Mouse (Mus musculus): Measurements from ENCODE around the gene Tapt1. TPM values are rescaled to one million over a fixed set of nuclear protein-coding genes. Genes with fewer than 3 reads are reported as not detected.

The Tapt1 gene
- total RNA-seq, 2 experiments from 2014 or later, result 41.2 to 41.9 TPM

DNA sequence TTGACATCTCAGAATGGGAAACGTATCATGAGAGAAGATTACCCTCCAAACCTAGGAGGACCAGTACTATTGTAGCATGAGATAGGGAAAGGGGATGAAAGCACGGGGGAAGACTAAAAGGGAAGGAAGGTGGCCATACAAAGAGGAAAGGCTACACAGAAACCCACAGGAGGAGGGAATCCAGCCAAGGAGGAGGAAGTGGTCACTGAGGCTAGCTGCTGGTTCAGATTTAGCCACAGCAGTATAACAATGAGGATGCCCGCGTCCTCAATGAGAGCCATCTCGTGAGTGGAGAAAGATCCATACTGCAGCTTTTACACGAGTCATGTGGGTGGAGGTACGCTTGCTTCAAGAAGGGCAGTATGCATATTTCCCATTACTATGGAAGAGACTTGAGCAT lies 11.8 kb upstream of the Tapt1 start:
- DNase-seq (ENCODE audit: low spot score in 2 of 2), result no peak

DNA sequence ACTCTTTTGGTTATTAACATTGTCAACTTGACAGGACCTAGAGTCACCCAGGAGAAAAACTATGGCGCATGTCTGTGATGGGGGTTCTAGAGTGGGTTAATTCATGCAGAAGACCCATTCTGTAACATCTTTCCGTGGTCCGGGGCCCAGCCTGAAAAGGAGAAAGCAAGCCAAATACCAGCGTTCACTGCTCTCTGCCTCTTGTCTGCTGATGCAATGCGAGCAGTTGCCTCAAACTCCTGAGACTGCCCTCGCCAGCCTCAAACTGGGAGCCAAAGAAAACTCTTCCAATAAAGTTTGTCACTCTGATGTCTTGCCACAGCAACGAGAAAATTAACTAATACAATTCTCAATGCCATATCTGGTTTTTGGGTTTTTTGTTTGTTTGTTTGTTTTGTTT lies 8.2 kb upstream of the Tapt1 start:
- DNase-seq (ENCODE audit: low spot score in 2 of 2), result no peak

DNA sequence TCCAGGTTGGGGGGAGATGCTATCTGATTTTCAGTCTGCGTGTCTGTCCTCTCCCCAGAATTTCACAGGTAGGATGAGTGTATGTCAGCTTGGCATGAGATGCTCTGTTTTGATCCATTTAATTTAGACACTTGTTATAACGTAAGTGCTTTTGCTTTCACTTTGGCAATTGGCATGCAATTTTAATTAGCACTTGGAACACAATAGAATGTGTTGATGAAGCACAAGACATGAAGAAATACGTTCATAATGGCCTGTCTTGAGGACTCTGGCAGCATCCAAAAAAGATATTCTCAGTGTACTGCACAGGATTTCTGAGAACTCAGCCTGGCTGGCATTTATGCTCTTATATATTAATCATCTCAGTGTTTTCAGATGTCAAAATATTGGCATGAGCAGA lies 7.5 kb upstream of the Tapt1 start:
- peak in 1 of 2 experiments; percentile 31 for DNase-seq (ENCODE audit: low spot score in 2 of 2)

DNA sequence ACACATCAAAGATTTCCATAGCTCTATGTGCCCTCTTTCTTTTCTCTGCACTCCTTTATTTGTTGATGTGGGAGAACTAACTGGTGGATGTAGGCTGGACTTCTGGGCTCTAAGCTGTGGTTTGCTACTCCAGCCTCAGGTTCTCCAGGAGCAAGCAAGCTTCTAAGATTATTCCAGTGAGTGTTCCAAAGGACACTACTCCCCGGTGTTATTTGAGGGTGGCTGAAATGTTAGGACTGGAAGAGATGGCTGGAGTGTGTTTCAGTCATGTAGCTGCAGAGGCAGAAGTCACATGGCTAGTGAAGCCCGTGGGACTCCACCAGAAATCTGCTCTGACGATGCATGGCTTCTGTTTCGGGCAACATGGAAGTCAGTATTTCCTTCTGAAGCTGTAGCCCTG lies 2.3 kb upstream of the Tapt1 start:
- no peak for DNase-seq (ENCODE audit: low spot score in 2 of 2)

DNA sequence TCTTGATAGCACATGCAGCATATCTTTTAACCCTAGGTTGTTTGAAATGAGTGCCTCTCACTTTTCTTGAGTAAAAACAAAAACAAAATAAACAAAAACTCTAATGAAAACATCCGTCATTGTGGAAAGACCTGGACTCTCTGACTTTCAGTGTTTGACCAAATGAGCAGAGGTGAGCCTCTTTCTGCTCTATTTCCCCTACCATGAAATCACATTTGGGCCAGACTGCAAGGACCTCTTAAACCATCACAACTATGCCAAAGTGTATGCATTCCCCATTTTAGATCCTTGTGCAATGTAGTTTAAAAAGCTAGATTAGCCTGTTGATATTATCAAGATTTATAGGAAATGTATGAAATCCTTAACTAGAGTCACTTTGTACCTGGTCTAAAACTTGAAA lies 1.9 kb upstream of the Tapt1 start:
- no peak for DNase-seq (ENCODE audit: low spot score in 2 of 2)

DNA sequence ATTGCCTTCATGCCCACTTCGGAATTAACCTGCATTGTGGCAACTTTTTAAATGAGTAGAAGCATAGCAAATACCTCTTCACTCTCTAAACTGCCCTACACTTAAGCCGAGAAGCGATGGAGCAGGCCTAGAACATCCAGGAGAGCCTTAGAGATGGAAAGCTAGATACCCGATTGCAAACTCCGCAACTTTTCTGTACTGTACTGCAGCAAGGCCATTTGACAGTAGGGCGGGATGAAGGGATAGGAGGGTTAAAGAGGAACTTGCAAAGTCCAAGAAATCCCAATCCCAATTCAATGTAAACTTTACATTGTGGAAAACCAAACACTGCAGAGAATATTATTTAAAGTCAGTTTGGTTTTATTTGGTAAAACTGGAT lies 1.0 kb upstream of the Tapt1 start:
- no peak for DNase-seq (ENCODE audit: low spot score in 2 of 2)

- peak; percentile 14 to 17 for DNase-seq (ENCODE audit: low spot score in 2 of 2)
Observed at GRCm38 (mm10) chr5:44225911-44226520, 410 bp downstream of the Tapt1 start.

- DNase-seq (ENCODE audit: low spot score in 2 of 2), result no peak
Observed at GRCm38 (mm10) chr5:44224916-44225600, 1.4 kb downstream of the Tapt1 start.

GRCm38 (mm10) chr5:44224251-44224650 lies 2.2 kb downstream of the Tapt1 start:
- DNase-seq (ENCODE audit: low spot score in 2 of 2), result no peak

DNA sequence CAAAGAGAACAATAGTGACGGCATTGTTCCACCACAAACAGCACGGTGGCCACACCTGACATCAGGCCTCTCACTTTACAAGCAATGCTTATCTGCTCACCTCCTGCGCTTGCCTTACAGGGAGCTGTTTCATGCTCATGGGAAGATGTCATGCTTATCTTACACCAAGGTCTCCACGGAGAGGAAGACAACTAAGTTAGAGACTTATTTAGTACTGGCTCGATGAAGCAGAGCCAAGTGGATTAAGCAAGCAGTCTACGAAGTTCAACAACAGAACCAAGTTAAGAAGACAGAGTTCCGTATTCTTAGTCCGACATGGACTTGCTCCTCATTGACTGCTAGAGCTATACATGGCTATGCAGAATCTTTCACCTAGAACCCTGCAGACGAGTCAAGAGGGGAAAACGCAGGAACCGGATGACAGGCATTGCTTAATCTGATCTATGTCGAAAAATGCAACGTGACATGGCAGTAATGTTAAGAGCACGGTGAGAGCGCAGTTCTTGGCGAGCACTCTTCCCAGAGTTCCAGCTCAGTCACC lies 3.0 kb downstream of the Tapt1 start:
- no peak for DNase-seq (ENCODE audit: low spot score in 2 of 2)

- no peak for DNase-seq (ENCODE audit: low spot score in 2 of 2)
Observed at GRCm38 (mm10) chr5:44220430-44220829, 6.0 kb downstream of the Tapt1 start.

GRCm38 (mm10) chr5:44219871-44220270 lies 6.6 kb downstream of the Tapt1 start:
- DNase-seq (ENCODE audit: low spot score in 2 of 2), result no peak

DNA sequence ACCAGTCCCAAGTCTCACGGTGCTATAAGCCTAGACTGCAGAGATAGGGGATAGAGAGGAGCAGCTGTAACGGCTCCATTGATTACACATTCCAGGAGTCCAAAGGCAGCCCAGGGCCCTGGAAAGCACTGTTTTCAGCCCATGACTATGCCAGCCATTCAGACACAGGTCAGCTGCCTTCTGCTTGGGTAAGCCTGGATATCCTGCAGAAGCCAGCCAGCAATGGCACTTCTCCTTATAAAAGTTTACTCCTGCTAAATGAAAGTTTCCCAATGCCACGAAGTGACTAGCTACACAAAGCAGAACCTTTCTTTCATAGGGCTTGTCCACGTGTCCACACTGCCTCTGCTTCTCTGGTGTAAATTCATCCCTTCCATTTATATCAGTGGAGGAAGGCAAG lies 7.9 kb downstream of the Tapt1 start:
- no peak for DNase-seq (ENCODE audit: low spot score in 2 of 2)

- no peak for DNase-seq (ENCODE audit: low spot score in 2 of 2)
Observed at GRCm38 (mm10) chr5:44217685-44218041, 8.8 kb downstream of the Tapt1 start.

DNA sequence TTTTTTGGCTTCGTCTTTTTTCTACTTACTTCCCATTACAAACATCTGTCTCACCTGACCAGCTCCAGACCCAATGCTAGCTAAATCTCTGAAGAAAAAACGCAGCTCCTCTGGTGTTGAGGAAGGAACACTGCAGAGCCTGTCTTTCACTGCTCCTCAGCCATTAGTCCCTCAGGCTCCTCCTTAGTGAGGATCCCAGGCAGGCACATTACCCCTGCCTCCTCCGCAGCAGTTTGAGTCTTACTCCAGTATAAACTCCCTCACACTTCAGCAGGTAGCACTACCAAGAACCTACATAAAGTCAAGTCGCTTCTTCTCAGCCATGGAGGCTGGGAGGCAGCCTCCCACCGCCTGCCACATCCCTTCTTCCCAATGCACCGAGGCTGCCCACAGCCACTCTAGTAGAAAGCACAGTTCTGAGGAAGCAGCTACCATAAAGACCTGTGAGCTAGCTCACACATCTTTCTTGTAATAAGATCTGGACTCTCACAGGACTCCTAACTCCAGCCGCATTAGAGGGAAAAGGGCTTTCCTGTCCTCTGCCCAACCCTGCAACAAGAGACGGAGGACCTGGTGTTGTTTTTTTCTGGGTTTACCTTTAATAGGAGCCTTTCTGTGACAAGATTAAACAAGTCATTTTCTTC lies 9.3 kb downstream of the Tapt1 start:
- no peak for DNase-seq (ENCODE audit: low spot score in 2 of 2)

- DNase-seq (ENCODE audit: low spot score in 2 of 2), result no peak
Observed at GRCm38 (mm10) chr5:44215118-44215517, 11.3 kb downstream of the Tapt1 start.

DNA sequence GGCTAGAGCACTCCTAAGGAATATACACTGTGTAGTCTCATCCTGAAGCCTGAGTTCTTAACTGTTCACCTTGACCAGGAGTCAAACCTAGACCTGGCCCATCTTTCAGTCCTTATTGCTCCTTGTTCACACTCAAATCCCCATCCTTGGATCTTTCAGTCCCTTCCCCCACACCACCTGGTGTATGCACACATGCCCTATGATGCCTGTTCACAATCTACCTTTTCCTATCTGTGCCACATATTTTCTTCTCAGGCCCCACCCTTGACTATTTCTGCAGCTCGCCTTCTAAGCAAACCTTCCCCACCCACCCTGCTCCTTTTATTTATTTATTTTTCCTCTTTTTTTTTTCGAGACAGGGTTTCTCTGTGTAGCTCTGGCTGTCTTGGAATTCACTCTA lies 12.4 kb downstream of the Tapt1 start:
- DNase-seq (ENCODE audit: low spot score in 2 of 2), result no peak

- DNase-seq (ENCODE audit: low spot score in 2 of 2), result no peak
Observed at GRCm38 (mm10) chr5:44213391-44213790, 13.0 kb downstream of the Tapt1 start.

DNA sequence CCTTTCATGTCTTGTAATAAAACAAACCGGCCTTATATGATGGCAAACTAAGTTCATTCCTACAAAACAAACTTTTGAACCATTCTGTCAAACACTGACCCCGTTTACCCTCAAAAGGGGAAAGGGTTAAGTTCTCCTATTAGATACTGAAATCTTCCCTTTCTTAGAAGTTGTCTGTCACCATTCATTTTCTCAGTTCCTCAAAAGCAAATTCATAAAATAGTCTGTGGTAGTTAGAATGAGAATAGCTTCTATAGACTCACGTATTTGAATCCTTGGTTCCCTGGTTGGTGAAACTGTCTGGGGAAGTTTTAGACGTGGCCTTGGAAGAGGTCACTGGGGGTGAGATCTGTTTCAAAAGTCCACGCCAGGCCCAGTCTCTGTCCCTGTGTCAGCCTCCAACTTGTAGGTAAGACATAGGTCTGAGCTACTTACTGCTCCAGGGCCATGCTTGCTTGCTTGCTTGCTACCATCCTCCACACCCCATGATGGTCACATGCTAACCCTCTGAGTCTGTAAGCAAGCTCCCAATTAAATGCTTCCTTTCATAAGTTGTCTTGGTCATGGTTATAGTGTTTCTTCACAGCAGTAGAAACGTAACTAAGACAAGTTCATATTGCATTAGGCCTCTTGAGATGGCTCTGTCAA lies 14.5 kb downstream of the Tapt1 start:
- no peak for DNase-seq (ENCODE audit: low spot score in 2 of 2)

- DNase-seq (ENCODE audit: low spot score in 2 of 2), result no peak
Observed at GRCm38 (mm10) chr5:44207286-44207685, 19.1 kb downstream of the Tapt1 start.

DNA sequence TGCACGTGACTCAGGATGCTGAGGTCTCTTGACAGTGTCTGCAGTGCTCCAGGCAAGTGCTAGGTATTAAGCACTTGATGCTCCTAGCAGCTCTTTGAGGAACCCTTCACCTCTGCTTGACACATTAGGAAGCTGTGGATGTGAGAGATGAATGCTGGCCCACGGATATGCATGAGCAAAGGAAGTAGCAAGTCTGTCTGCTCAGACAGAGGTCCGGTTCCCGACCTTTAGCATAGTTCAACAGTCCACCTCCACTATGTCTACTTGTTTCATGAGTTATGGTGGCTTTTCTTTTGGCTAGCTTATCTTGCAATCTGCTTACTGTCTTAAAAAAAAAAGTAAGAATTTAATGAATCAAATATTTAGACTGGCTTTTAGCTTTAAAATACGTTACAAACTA lies 19.8 kb downstream of the Tapt1 start:
- no peak for DNase-seq (ENCODE audit: low spot score in 2 of 2)

- no peak for DNase-seq (ENCODE audit: low spot score in 2 of 2)
Observed at GRCm38 (mm10) chr5:44203410-44203809, 23.0 kb downstream of the Tapt1 start.
